Mouse (Mus musculus) cerebellum, adult 2 months (tissue): ENCODE measurements around the gene Tgoln1.

Source experiments
- CTCF ChIP-seq: fragments of 200-500 bp; IDR thresholded peaks from 2 replicates; pipeline ENCODE4 v1.5.1; 2011; ENCODE audit warnings: low read depth, mild to moderate bottlenecking, control low read depth, low read length, moderate library complexity, borderline replicate concordance; ENCODE audit not compliant: insufficient read depth
- POLR2A ChIP-seq: fragments of 200-500 bp; IDR thresholded peaks from 2 replicates; pipeline ENCODE4 v1.6.1; 2011; ENCODE audit warnings: low read length, control low read depth, borderline replicate concordance; ENCODE audit not compliant: insufficient read depth

DNA sequence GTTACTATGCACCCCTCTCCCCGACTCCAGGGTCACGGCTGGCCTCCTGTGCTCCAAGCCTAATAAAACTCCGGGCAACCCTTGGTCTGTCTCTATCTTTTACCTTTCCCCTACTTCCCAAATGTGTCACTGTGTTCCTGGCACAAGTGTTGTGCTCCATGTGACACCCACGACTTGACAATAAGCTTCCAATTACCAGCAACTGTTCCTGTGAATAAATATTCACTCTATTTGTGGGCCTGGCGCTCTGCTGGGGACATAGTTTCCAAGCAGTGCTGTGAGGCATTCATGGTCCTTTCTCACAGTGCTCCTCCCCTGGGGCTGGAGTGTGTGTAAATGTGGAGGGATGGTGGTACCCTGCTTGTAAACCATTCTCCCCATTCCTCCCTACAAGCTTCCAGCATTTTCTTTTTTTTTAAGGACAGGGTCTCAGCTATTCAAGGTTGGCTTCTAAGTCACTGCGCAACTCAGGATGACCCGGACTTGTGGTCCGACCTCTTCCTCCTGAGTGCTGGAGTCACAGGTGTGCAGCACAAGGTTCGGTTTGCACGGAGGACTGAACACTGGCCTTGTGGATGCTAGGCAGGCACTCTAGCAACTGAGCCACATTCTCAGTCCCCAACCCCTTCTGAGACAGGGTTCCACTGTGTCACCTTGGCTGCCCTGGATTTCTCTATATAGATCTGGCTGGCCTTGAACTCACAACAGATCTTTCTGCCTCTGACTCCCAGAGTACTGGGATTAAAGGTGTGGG, 46.0 kb downstream of the Tgoln1 start:
- no peak for TF ChIP-seq CTCF
- TF ChIP-seq POLR2A, result no peak
